ENCODE assay signal across 12 mouse cellular contexts in genomic region chr16:94150125-94151103, GRCm38 (mm10).
DNase-seq lines count a peak whose midpoint lies in the region; ATAC-seq and TF ChIP-seq lines count a peak whose summit lies in the region.
"Had no signal": no experiment of that assay in that cellular context is flagged by ENCODE, and none has a peak within 500 bp of the region (broad histone marks: within the 10 kb centered on the region; RNA-seq: fewer than 3 reads in every experiment).

No protein-coding gene starts in this region.

- no peaks in the 10 kb centered on the region for H3K79me2 ChIP-seq in C2C12 (ENCODE audit: control insufficient read depth, insufficient read depth)

- H3K9me3 ChIP-seq in hindbrain, embryonic 11.5 days (ENCODE audit: control insufficient read depth, low read length), result no peaks in the 10 kb centered on the region
- H3K9me3 ChIP-seq in forebrain, embryonic 16.5 days (ENCODE audit: control insufficient read depth, low read length), result no peaks in the 10 kb centered on the region
- H3K9me3 ChIP-seq: limb, embryonic 13.5 days; neural tube, embryonic 12.5 days had no signal

- H3K79me3 ChIP-seq in C2C12 (ENCODE audit: low read depth), result no peaks in the 10 kb centered on the region

- H3K36me3 ChIP-seq in C2C12 (ENCODE audit: control insufficient read depth, insufficient read depth), result no peaks in the 10 kb centered on the region
- no peaks in the 10 kb centered on the region for H3K36me3 ChIP-seq in hindbrain, embryonic 11.5 days (ENCODE audit: control insufficient read depth, insufficient read depth, low read length)
- H3K36me3 ChIP-seq in forebrain, embryonic 16.5 days (ENCODE audit: control insufficient read depth, insufficient read depth), result no peaks in the 10 kb centered on the region
- H3K36me3 ChIP-seq: limb, embryonic 13.5 days; neural tube, embryonic 12.5 days had no signal

- 82% methylated on average over 15 of the region's 15 CpGs for WGBS in hindbrain, embryonic 11.5 days
- 80% methylated on average over 15 of the region's 15 CpGs for WGBS in forebrain, embryonic 16.5 days

- TF ChIP-seq CTCF in C2C12 (IDR thresholded peaks at IDR 0.05; ENCODE audit: control insufficient read depth, insufficient read depth, insufficient read length), result no peak

- no peaks in the 10 kb centered on the region for H3K27me3 ChIP-seq in C2C12 (ENCODE audit: control insufficient read depth, insufficient read depth, insufficient read length)
- peaks cover 2% of the 10 kb centered on the region; the same call in 1 of the 2 replicates for H3K27me3 ChIP-seq in hindbrain, embryonic 11.5 days (ENCODE audit: control insufficient read depth, insufficient read depth, low read length)
- no peaks in the 10 kb centered on the region for H3K27me3 ChIP-seq in forebrain, embryonic 16.5 days (replicated peaks; ENCODE audit: control insufficient read depth, insufficient read depth, low read length)

- H3ac ChIP-seq in C2C12 (ENCODE audit: control insufficient read depth, insufficient read length, low read depth), result no peak overlapping the region

- H3K9ac ChIP-seq in hindbrain, embryonic 11.5 days (ENCODE audit: low read depth, low read length), result no peak overlapping the region
- no peak overlapping the region for H3K9ac ChIP-seq in forebrain, embryonic 16.5 days (replicated peaks; ENCODE audit: low read depth, low read length)
- H3K9ac ChIP-seq: limb, embryonic 13.5 days; neural tube, embryonic 12.5 days had no signal

- H3K4me1 ChIP-seq in hindbrain, embryonic 11.5 days (replicated peaks; ENCODE audit: control insufficient read depth, insufficient read depth, low read length), result peaks cover 10% of the 10 kb centered on the region
- H3K4me1 ChIP-seq in forebrain, embryonic 16.5 days (replicated peaks; ENCODE audit: control insufficient read depth, insufficient read depth, low read length), result peaks cover 16% of the 10 kb centered on the region

- H3K4me2 ChIP-seq in hindbrain, embryonic 11.5 days (replicated peaks; ENCODE audit: low read depth, low read length), result no peak overlapping the region
- no peak overlapping the region for H3K4me2 ChIP-seq in forebrain, embryonic 16.5 days (ENCODE audit: low read length)
- H3K4me2 ChIP-seq: limb, embryonic 13.5 days; neural tube, embryonic 12.5 days had no signal

- peak; percentile 22; the same call in 1 of the 2 replicates for ATAC-seq in megakaryocyte, adult 5-6 weeks (ENCODE audit: poor library complexity, severe bottlenecking)
- no peak for ATAC-seq in hindbrain, embryonic 11.5 days (ENCODE audit: low FRiP score)
- ATAC-seq in forebrain, embryonic 16.5 days, result no peak
- ATAC-seq: hindbrain, embryonic 16.5 days had no signal

- DNase-seq in R1 (ENCODE audit: low read depth, low spot score) (peak; percentile 50), liver (peak; percentile 94)
- no peak for DNase-seq in hindbrain, embryonic 11.5 days (ENCODE audit: low spot score)
- DNase-seq in adrenal gland, adult (ENCODE audit: inconsistent age in 2 of 2, low spot score in 1 of 2), result no peak
- DNase-seq: cerebellum, adult 9-10 months; thymus, adult 18-20 months had no signal

- no peak overlapping the region for H3K4me3 ChIP-seq in C2C12 (ENCODE audit: insufficient read depth, poor library complexity, severe bottlenecking)
- no peak overlapping the region for H3K4me3 ChIP-seq in hindbrain, embryonic 11.5 days (ENCODE audit: low read depth, low read length)
- no peak overlapping the region for H3K4me3 ChIP-seq in forebrain, embryonic 16.5 days (replicated peaks; ENCODE audit: low read length)
- H3K4me3 ChIP-seq: limb, embryonic 13.5 days; neural tube, embryonic 12.5 days had no signal

- no peak overlapping the region for H3K27ac ChIP-seq in hindbrain, embryonic 11.5 days (ENCODE audit: low read depth, low read length)
- H3K27ac ChIP-seq in forebrain, embryonic 16.5 days (ENCODE audit: low read length), result no peak overlapping the region
- H3K27ac ChIP-seq: limb, embryonic 13.5 days; neural tube, embryonic 12.5 days had no signal

TF ChIP-seq in C2C12, 6 proteins besides CTCF, POLR2A, EP300 and RAD21:
- TF ChIP-seq MAX (IDR thresholded peaks at IDR 0.05) (no peak), USF1 (IDR thresholded peaks at IDR 0.05; ENCODE audit: low read depth) (peak; percentile 55)
TF ChIP-seq in C2C12: peak in this region for 1.

Comparison
In these comparisons a context has a peak if more than half of its experiments do, and no peak if none do; other contexts are left out.
1. DNase-seq: peak in R1 (single experiment) and liver (single experiment); none in hindbrain, embryonic 11.5 days (single experiment) and adrenal gland, adult (0 of 2).